Mouse (Mus musculus) ES-Bruce4 (cell line): Measurements from ENCODE around the gene Ndufa3.

ENCODE experiments used
- CTCF ChIP-seq: IDR thresholded peaks from one replicate; pipeline ENCODE4 v1.8.1; 2011; ENCODE audit warnings: low read depth, low read length
- EP300 ChIP-seq: IDR thresholded peaks from 2 replicates; pipeline ENCODE4 v1.6.1; 2011; ENCODE audit warnings: low read depth, low read length; ENCODE audit not compliant: insufficient read depth
- POLR2A ChIP-seq: IDR thresholded peaks from one replicate; pipeline ENCODE4 v1.8.1; 2011; ENCODE audit warnings: low read length; ENCODE audit not compliant: insufficient read depth

DNA sequence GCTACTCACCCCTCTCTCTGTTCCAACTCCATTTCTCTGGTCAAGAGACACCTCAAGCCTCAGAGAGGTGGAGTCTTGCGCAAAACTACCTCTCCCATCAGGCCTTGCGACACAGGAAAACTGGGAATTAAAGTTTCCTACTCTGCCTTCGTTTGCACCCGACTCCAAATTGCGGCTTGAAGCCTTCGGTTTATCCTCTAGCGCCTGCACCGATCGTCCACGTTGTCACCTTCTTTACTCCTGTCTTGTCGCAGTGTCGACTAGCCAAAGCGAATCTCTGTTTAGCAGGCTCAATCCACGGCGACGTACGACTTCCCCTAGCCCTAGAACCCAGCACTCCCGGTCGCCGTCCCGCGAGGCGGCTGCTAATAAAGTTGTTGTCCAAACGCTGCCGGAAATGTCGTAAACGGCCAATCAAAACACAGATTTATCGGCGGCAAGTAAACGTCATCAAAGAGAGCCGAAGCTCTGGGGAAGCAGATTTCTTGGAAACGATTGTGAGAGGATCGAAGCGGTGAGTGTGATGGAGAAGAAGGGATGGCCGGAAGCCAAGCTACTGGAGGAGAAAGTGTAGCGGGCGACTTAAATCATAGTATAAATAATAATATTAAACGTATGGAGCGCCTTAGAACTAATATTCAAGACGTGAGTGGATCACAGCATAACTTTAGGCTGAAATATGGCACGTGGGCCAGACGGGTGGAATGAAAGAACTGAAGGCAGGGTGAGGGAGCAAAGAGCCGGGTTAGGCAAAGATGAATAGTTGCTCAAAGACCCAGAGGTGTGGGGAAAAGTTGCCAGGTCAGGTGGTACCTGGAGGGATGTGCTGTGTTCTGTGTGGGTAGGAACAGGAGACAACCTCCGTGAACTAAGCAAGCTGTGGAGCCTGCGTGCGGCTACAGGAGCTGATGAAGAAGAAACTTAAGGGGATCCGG is 12.6 kb downstream of the Ndufa3 start, which contains the start of the genes Tfpt and Prpf31:
- TF ChIP-seq POLR2A = no peak
- no peak for TF ChIP-seq CTCF
- 0 out of 2 replicates have a peak, but pooled peaks have one; percentile 23 for TF ChIP-seq EP300
